Mouse (Mus musculus) lung, adult 2 months (tissue): ENCODE measurements around the gene Dtx2.

Experiments
- CTCF ChIP-seq: fragments of 200-500 bp; IDR thresholded peaks from 2 replicates; pipeline ENCODE4 v1.5.1; 2011; ENCODE audit warnings: mild to moderate bottlenecking, low read length, control low read depth; ENCODE audit not compliant: insufficient read depth
- POLR2A ChIP-seq: fragments of 200-500 bp; IDR thresholded peaks from 2 replicates; pipeline ENCODE4 v1.6.1; 2011; ENCODE audit warnings: low read depth, mild to moderate bottlenecking, control low read depth, low read length, borderline replicate concordance; ENCODE audit errors: extremely low read depth

DNA sequence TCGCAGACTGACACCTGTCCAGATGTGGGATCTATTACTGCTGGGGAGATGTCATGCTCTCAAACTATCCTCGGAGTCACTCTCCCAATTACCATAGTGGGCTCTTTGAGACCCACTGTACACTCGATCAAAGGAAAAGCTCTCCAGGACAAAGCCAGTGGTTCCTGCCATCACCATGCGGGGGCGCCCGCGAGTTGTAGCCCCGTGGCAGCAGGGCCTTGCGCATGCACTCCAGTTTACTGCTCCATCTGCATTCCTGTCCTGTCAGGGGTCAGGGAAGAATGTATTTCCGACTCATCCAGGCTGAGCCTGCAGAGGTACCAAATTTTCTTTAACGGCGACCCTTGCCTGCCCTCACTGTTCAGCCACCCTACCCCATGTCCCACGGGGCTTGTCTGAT, 50.3 kb downstream of the Dtx2 start:
- TF ChIP-seq POLR2A (no peak), CTCF (0 out of 2 replicates have a peak, but pooled peaks have one; percentile 18)
